Mouse (Mus musculus) thymus, adult 2 months (tissue): ENCODE measurements around the gene Fbxo45. TPM values are rescaled to one million over a fixed set of nuclear protein-coding genes. Genes with fewer than 3 reads are reported as not detected.
"Not testable (repeated sequence)": the region's sequence is repeated elsewhere in the genome, so short reads cannot be mapped to it uniquely, and the experiment has no call there.

Source experiments
- DNase-seq: peaks from one replicate; pipeline ENCODE4 v3.0.0; 2021
- H3K27ac ChIP-seq: fragments of 200-500 bp; 2 replicates; pipeline ENCODE4 v1.5.1; 2012; ENCODE audit warnings: low read length, control low read depth; ENCODE audit not compliant: control insufficient read depth, insufficient read depth
- H3K27me3 ChIP-seq: fragments of 200-500 bp; 2 replicates; pipeline ENCODE4 v1.6.1; 2012; ENCODE audit warnings: mild to moderate bottlenecking, low read length, moderate library complexity, mixed read lengths; ENCODE audit not compliant: control insufficient read depth, insufficient read depth
- H3K36me3 ChIP-seq: fragments of 200-500 bp; 2 replicates; pipeline ENCODE4 v1.6.1; 2012; ENCODE audit warnings: mild to moderate bottlenecking, low read length, moderate library complexity; ENCODE audit not compliant: control insufficient read depth, insufficient read depth
- H3K4me1 ChIP-seq: fragments of 200-500 bp; replicated peaks from 2 replicates; pipeline ENCODE4 v1.6.1; 2012; ENCODE audit warnings: low read length; ENCODE audit not compliant: control insufficient read depth, insufficient read depth
- H3K4me3 ChIP-seq: fragments of 200-500 bp; 2 replicates; pipeline ENCODE4 v1.5.1; 2012; ENCODE audit warnings: mild to moderate bottlenecking, low read length, control low read depth, moderate library complexity; ENCODE audit not compliant: control insufficient read depth, insufficient read depth
- CTCF ChIP-seq: fragments of 200-500 bp; IDR thresholded peaks from 2 replicates; pipeline ENCODE4 v1.5.1; 2012; ENCODE audit warnings: mild to moderate bottlenecking, control low read depth, low read length, moderate library complexity, borderline replicate concordance; ENCODE audit not compliant: control insufficient read depth, poor library complexity, insufficient read depth; ENCODE audit errors: extremely low read depth
- POLR2A ChIP-seq: fragments of 200-500 bp; IDR thresholded peaks from 2 replicates; pipeline ENCODE4 v1.6.1; 2012; ENCODE audit warnings: mild to moderate bottlenecking, low read length, control low read depth, moderate library complexity; ENCODE audit not compliant: control insufficient read depth, poor library complexity, insufficient read depth; ENCODE audit errors: extremely low read depth
- WGBS: fragments of 180-500 bp; shearing (Covaris S2); methylation state at CpG from one replicate; pipeline ENCODE4 v1.1.7; 2018; 5-methylcytosine and 5-hydroxymethylcytosine counted together
- polyA plus RNA-seq: library from polyadenylated mRNA; depleted of rRNA; stranded (reverse); fragments of >200 nt; gene quantifications from 2 replicates; pipeline ENCODE4 v1.2.3, GENCODE M21; 2012

Gene Fbxo45
- polyA plus RNA-seq, 1 experiment, result 6.5 TPM

DNA sequence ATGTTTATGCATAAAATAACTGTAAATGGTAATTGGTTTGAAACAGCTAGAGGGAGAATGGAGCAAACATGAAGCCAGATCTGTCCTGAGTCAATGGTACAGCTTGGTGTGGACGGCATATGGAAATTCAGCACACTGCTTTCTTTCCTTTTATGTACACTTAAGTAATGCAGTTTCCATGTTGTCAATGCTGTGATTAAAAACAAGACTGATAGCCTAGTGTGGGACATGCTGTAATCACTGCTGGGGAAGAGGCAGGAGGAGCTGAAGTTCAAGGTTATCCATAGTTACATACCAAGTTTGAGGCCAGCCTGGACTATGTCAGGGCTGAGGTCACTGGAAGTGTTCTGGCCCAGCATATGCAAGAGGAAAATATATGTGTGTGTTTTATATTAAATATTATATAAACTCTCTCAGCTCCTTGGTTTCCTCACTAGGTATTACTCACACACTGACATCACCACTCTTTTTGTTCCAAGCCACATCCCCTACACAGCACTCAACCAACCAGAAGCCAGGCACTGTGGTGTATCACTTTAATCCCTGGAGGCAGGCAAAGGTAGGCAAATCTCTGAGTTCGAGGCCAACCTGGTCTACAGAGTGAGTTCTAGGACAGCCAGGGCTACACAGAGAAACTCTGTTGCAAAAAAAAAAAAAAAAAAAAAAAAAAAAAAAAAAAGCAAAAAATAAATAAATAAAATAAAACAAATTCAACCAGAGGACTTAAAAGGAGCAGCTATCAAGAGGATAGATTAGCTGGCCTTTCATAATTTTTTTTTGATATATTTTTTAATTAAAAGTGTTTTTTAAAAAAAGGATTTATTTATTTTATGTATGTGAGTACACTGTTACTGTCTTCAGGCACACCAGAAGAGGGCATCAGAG is 7.3 kb downstream of the Fbxo45 start:
- H3K36me3 ChIP-seq, result peaks cover 20% of the 10 kb centered on the region; the same call in 1 of the 2 replicates
- WGBS, result 98% methylated on average over 2 of the region's 2 CpGs
- H3K27me3 ChIP-seq, result no peaks in the 10 kb centered on the region
- no peaks in the 10 kb centered on the region for H3K4me1 ChIP-seq
- DNase-seq, result no peak
- no peak for TF ChIP-seq CTCF
- no peak for TF ChIP-seq POLR2A
- no peak overlapping the region for H3K27ac ChIP-seq
- H3K4me3 ChIP-seq, result no peak overlapping the region

DNA sequence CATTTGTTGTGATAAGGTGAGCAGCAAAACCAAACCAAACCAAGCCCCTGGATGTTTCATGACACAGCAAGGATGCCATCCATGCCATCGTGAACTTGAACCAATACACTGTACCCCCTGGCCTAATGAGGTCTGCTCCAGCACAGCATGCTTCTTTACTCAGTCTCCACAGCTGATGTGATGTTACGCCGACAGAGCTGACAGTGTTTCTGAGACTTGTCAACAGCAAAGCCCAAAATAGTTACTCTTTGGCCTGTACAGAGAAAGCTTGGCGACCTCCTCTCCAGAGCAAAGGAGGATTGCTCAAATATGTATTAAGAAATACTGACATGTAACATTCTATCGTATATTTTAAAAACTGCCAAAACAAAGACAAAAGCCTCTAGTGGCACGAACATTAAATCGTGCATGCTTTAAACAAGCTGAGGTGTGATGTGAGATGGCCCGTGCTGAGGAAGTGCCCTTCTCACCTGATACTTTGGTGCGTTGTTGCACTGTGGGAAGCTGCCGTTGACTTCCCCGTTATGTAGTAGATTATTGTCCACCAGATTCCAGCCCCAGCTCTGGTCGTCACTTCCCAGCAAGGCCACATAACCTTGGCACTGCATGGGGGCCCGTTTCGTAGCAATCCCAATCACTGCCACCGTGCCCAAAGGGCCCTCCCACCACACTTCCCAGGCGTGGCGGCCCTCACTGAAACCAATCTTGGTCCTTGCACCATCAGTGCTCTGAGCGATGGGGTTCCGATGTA is 8.9 kb downstream of the Fbxo45 start:
- no peaks in the 10 kb centered on the region for H3K27me3 ChIP-seq
- 97% methylated on average over 19 of the region's 19 CpGs for WGBS
- TF ChIP-seq CTCF, result no peak
- TF ChIP-seq POLR2A, result no peak
- DNase-seq, result no peak
- no peak overlapping the region for H3K27ac ChIP-seq
- no peaks in the 10 kb centered on the region for H3K4me1 ChIP-seq
- no peak overlapping the region for H3K4me3 ChIP-seq
- H3K36me3 ChIP-seq, result peaks cover 21% of the 10 kb centered on the region

DNA sequence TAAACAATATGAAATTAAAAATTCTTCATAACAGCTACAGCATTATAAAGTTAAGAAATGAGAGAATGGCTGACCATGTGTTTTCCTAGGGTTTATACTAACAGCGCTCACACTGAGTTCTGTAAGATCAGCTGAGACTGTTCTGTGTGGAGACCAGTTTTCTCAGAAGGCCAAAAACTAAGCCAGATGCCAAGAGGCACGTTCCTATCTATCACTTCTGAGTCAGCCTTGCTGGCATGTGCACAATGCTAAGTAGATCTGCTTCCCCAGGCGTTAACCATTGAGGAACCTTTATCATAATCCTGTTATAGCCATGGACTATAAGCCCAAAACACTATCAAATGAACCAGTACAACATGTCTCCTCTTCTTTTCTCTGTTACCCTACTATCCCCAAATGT is 14.9 kb downstream of the Fbxo45 start:
- H3K27me3 ChIP-seq, H3K27ac ChIP-seq, H3K4me1 ChIP-seq, H3K4me3 ChIP-seq, H3K36me3 ChIP-seq, DNase-seq: not testable (repeated sequence)
- WGBS, result 91% methylated on average over 3 of the region's 3 CpGs

- Histone ChIP-seq H3K4me1 (0 out of 2 replicates have a peak, but pooled peaks cover 2% of the 10 kb centered on the region), H3K27ac (no peak overlapping the region), H3K36me3 (no peaks in the 10 kb centered on the region), H3K4me3 (no peak overlapping the region), H3K27me3 (no peaks in the 10 kb centered on the region)
- no peak for TF ChIP-seq CTCF
- TF ChIP-seq POLR2A, result no peak
- DNase-seq, result no peak
Observed at GRCm38 (mm10) chr16:32222399-32222798, 24.6 kb downstream of the Fbxo45 start.

DNA sequence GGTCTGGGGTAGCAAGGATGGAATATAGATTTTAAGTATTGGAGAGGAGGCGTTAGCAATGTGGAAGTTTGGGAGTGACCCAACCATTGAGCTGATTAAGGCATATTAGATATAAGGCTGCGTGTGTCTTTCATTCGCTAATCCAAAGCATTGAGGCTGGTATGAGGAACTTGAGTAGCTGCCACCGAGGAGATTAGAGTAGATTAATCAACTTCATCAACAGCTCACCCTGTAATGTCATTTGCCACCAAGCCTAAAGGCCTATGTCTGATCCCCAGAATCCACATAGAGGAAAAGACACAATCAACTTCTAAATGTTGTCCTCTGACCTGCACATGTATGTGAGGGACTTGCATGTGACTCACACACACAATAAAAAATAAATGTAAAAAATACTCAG is 25.2 kb downstream of the Fbxo45 start:
- Histone ChIP-seq H3K36me3 (no peaks in the 10 kb centered on the region), H3K27ac (no peak overlapping the region), H3K4me3 (no peak overlapping the region), H3K27me3 (no peaks in the 10 kb centered on the region), H3K4me1 (0 out of 2 replicates have a peak, but pooled peaks cover 2% of the 10 kb centered on the region)
- 89% methylated on average over 4 of the region's 4 CpGs for WGBS
- no peak for DNase-seq
- no peak for TF ChIP-seq POLR2A
- no peak for TF ChIP-seq CTCF

DNA sequence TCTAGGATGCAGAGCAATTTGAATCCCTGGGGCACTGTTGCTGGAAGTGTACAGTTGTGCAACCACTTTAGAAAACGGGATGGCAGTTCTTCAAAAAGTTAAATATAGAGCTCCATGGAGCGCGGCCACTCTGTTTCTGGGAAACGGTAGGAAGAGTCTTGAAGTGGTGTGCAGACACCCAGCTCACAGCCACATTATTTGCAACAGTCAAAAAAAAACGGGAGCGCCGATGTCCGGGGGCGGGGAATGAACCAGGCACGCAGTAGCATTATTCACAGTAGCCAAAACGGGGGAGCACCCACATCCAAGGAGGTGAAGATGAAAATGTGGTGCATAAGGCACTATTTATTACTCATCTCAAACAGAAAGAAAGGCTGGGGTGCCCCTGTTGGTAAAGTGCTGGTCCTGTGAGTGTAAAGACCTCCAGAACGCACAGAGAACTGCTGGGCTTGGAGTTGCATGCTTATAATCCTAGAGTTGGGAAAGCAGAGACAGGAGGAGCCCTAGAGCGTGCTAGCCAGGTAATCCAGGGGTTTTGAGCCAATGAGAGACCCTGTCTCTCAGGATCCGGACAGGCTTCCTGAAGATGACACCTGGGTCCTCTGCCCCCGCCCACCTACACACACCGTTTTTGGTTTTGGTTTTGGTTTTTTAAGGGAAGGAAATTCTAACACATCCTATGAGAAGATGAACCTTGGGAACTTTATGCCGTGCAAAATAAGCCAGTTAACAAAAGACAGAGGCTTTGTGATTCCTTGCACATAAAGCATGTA is 32.0 kb downstream of the Fbxo45 start:
- WGBS, result 68% methylated on average over 17 of the region's 17 CpGs
- TF ChIP-seq POLR2A, result no peak
- no peak for TF ChIP-seq CTCF
- H3K27me3 ChIP-seq, result no peaks in the 10 kb centered on the region
- H3K27ac ChIP-seq, result no peak overlapping the region
- H3K36me3 ChIP-seq, result no peaks in the 10 kb centered on the region
- 0 out of 2 replicates have a peak, but pooled peaks cover 3% of the 10 kb centered on the region for H3K4me1 ChIP-seq
- DNase-seq, result no peak
- H3K4me3 ChIP-seq, result no peak overlapping the region
